Mouse (Mus musculus) small intestine, adult 2 months (tissue): ENCODE data around the gene Col8a2.

Experiments used
- CTCF ChIP-seq: fragments of 200-500 bp; IDR thresholded peaks from 2 replicates; pipeline ENCODE4 v1.5.1; 2012; ENCODE audit warnings: low read depth, mild to moderate bottlenecking, control low read depth, inconsistent platforms, low read length, moderate library complexity, mixed read lengths; ENCODE audit not compliant: insufficient replicate concordance, insufficient read length; ENCODE audit errors: extremely low read depth
- POLR2A ChIP-seq: fragments of 200-500 bp; IDR thresholded peaks from 2 replicates; pipeline ENCODE4 v1.6.1; 2012; ENCODE audit warnings: low read depth, mild to moderate bottlenecking, control low read depth, inconsistent platforms, low read length, moderate library complexity

- TF ChIP-seq POLR2A, result no peak
- TF ChIP-seq CTCF, result no peak
These were observed 31.2 kb upstream of the Col8a2 start for GRCm38 (mm10) chr4:126255113-126256001.
